Mouse (Mus musculus) intestine, postnatal 0 days (tissue): ENCODE data around the gene Nxpe4. TPM values are rescaled to one million over a fixed set of nuclear protein-coding genes. Genes with fewer than 3 reads are reported as not detected.
"Not testable (repeated sequence)": the region's sequence is repeated elsewhere in the genome, so short reads cannot be mapped to it uniquely, and the experiment has no call there.

ENCODE experiments used
- ATAC-seq: fragments of 200-750 bp; cut with Nextera tagmentation; 2 replicates; pipeline ENCODE4 v1.8.0; 2017; ENCODE audit warnings: mild to moderate bottlenecking, moderate TSS enrichment, moderate library complexity
- H3K27ac ChIP-seq: fragments of 300-500 bp; sonication (generic); 2 replicates; pipeline ENCODE4 v1.5.1; 2014; ENCODE audit warnings: mild to moderate bottlenecking, low read depth, low read length, moderate library complexity
- H3K27me3 ChIP-seq: fragments of 300-500 bp; sonication (generic); replicated peaks from 2 replicates; pipeline ENCODE4 v1.6.1; 2014; ENCODE audit warnings: low read length, mixed read lengths; ENCODE audit not compliant: control insufficient read depth, insufficient read depth
- H3K36me3 ChIP-seq: fragments of 300-500 bp; sonication (generic); 2 replicates; pipeline ENCODE4 v1.6.1; 2014; ENCODE audit warnings: mild to moderate bottlenecking, moderate library complexity; ENCODE audit not compliant: control insufficient read depth, insufficient read depth
- H3K4me1 ChIP-seq: fragments of 300-500 bp; sonication (generic); replicated peaks from 2 replicates; pipeline ENCODE4 v1.6.1; 2014; ENCODE audit warnings: antibody characterized with exemption, low read length, mixed read lengths; ENCODE audit not compliant: control insufficient read depth, insufficient read depth
- H3K4me2 ChIP-seq: fragments of 300-500 bp; sonication (generic); replicated peaks from 2 replicates; pipeline ENCODE4 v1.6.1; 2014; ENCODE audit warnings: low read depth, mild to moderate bottlenecking, moderate library complexity
- H3K4me3 ChIP-seq: fragments of 300-500 bp; sonication (generic); 2 replicates; pipeline ENCODE4 v1.5.1; 2014; ENCODE audit warnings: low read depth, low read length
- H3K9ac ChIP-seq: fragments of 300-500 bp; sonication (generic); 2 replicates; pipeline ENCODE4 v1.6.1; 2014; ENCODE audit warnings: mild to moderate bottlenecking, low read depth, low read length
- H3K9me3 ChIP-seq: fragments of 300-500 bp; sonication (generic); 2 replicates; pipeline ENCODE4 v1.6.1; 2016; ENCODE audit warnings: mixed run types; ENCODE audit not compliant: control insufficient read depth
- CTCF ChIP-seq: sonication (generic); IDR thresholded peaks from 2 replicates; pipeline ENCODE4 v1.5.1; 2016; ENCODE audit warnings: low read depth, mild to moderate bottlenecking, control low read depth, antibody characterized with exemption, moderate library complexity
- WGBS: fragments of 180-500 bp; shearing (Covaris S2); extraction: QIAGEN DNeasy Blood & Tissue Kit; methylation state at CpG from one replicate; pipeline ENCODE4 v1.1.7; 2014; 5-methylcytosine and 5-hydroxymethylcytosine counted together
- polyA plus RNA-seq: library from polyadenylated mRNA; unstranded; fragments of >200 nt; fragmentation: Nextera tagmentation; extraction: Ambion mirVana; gene quantifications from 2 replicates; pipeline ENCODE4 v1.2.1, GENCODE M21; 2015

Nxpe4 gene
- polyA plus RNA-seq, 1 experiment from 2014 or later = 2.0 TPM

- whole genome bisulfite sequencing = 52% methylated on average over 2 of the region's 2 CpGs
- Histone ChIP-seq H3K4me2 (no peak overlapping the region), H3K27ac (no peak overlapping the region), H3K9me3 (no peaks in the 10 kb centered on the region), H3K36me3 (no peaks in the 10 kb centered on the region), H3K4me3 (no peak overlapping the region), H3K27me3 (no peaks in the 10 kb centered on the region), H3K9ac (no peak overlapping the region), H3K4me1 (no peaks in the 10 kb centered on the region)
- ATAC-seq = no peak
- no peak for TF ChIP-seq CTCF
Measured at GRCm38 (mm10) chr9:48294754-48295153, 132.9 kb downstream of the Nxpe4 start.

GRCm38 (mm10) chr9:48298983-48299382, 137.2 kb downstream of the Nxpe4 start:
- no peak for ATAC-seq
- no peak overlapping the region for H3K27ac ChIP-seq
- no peaks in the 10 kb centered on the region for H3K9me3 ChIP-seq

GRCm38 (mm10) chr9:48303564-48303963, 141.7 kb downstream of the Nxpe4 start:
- not testable (repeated sequence) for H3K36me3 ChIP-seq, H3K4me3 ChIP-seq, H3K4me2 ChIP-seq, H3K4me1 ChIP-seq, H3K27me3 ChIP-seq, ATAC-seq, H3K27ac ChIP-seq, H3K9ac ChIP-seq, H3K9me3 ChIP-seq
- TF ChIP-seq CTCF = 0 out of 2 replicates have a peak, but pooled peaks have one; percentile 5
- WGBS = 47% methylated on average over 5 of the region's 5 CpGs

More at GRCm38 (mm10) chr9:48298983-48299382, 137.2 kb downstream of the Nxpe4 start:
- no peak overlapping the region for H3K4me3 ChIP-seq
- H3K4me1 ChIP-seq = no peaks in the 10 kb centered on the region
- H3K4me2 ChIP-seq = no peak overlapping the region
- WGBS = 55% methylated on average over 7 of the region's 7 CpGs
- H3K27me3 ChIP-seq = no peaks in the 10 kb centered on the region
- no peak overlapping the region for H3K9ac ChIP-seq
- no peaks in the 10 kb centered on the region for H3K36me3 ChIP-seq
- TF ChIP-seq CTCF = no peak

- 76% methylated on average over 5 of the region's 5 CpGs for WGBS
- no peak for TF ChIP-seq CTCF
- H3K27ac ChIP-seq = no peak overlapping the region
Measured at GRCm38 (mm10) chr9:48311241-48311640, 149.4 kb downstream of the Nxpe4 start.

GRCm38 (mm10) chr9:48314194-48314593, 152.4 kb downstream of the Nxpe4 start:
- Histone ChIP-seq H3K4me3 (no peak overlapping the region), H3K9ac (no peak overlapping the region), H3K9me3 (no peaks in the 10 kb centered on the region), H3K4me2 (no peak overlapping the region), H3K36me3 (no peaks in the 10 kb centered on the region), H3K27ac (no peak overlapping the region), H3K27me3 (no peaks in the 10 kb centered on the region), H3K4me1 (no peaks in the 10 kb centered on the region)
- no peak for ATAC-seq
- WGBS = 58% methylated on average over 3 of the region's 3 CpGs
- no peak for TF ChIP-seq CTCF

More at GRCm38 (mm10) chr9:48311241-48311640, 149.4 kb downstream of the Nxpe4 start:
- H3K4me2 ChIP-seq = no peak overlapping the region
- H3K4me3 ChIP-seq = no peak overlapping the region
- no peaks in the 10 kb centered on the region for H3K4me1 ChIP-seq
- H3K36me3 ChIP-seq = no peaks in the 10 kb centered on the region
- H3K27me3 ChIP-seq = no peaks in the 10 kb centered on the region
- no peak for ATAC-seq
- no peaks in the 10 kb centered on the region for H3K9me3 ChIP-seq
- H3K9ac ChIP-seq = no peak overlapping the region

GRCm38 (mm10) chr9:48315825-48316224, 154.0 kb downstream of the Nxpe4 start:
- H3K36me3 ChIP-seq = no peaks in the 10 kb centered on the region
- H3K27ac ChIP-seq = no peak overlapping the region
- TF ChIP-seq CTCF = no peak
- no peak for ATAC-seq
- H3K9ac ChIP-seq = no peak overlapping the region
- no peak overlapping the region for H3K4me2 ChIP-seq
- no peaks in the 10 kb centered on the region for H3K4me1 ChIP-seq
- no peak overlapping the region for H3K4me3 ChIP-seq
- no peaks in the 10 kb centered on the region for H3K27me3 ChIP-seq
- WGBS = 56% methylated on average over 1 of the region's 1 CpGs
- H3K9me3 ChIP-seq = no peaks in the 10 kb centered on the region

GRCm38 (mm10) chr9:48326338-48326737, 164.5 kb downstream of the Nxpe4 start:
- no peaks in the 10 kb centered on the region for H3K36me3 ChIP-seq
- no peak for ATAC-seq
- H3K27ac ChIP-seq = no peak overlapping the region
- no peak for TF ChIP-seq CTCF
- no peaks in the 10 kb centered on the region for H3K9me3 ChIP-seq
- 83% methylated on average over 9 of the region's 9 CpGs for WGBS
- no peak overlapping the region for H3K4me3 ChIP-seq
- no peaks in the 10 kb centered on the region for H3K27me3 ChIP-seq
- H3K4me1 ChIP-seq = no peaks in the 10 kb centered on the region
- no peak overlapping the region for H3K9ac ChIP-seq
- no peak overlapping the region for H3K4me2 ChIP-seq
